Mouse (Mus musculus) embryonic facial prominence, embryonic 13.5 days (tissue): ENCODE measurements at regions not wholly inside any gene's neighbourhood (a gene's known extent, or its start where the extent isn't known, plus 50 kb on each side); places are given as distances from the start of the nearest gene placed in this dataset.

Experiments
- ATAC-seq: fragments of 200-750 bp; cut with Nextera tagmentation; 2 replicates; pipeline ENCODE4 v1.8.0; 2017; ENCODE audit warnings: low read depth; ENCODE audit not compliant: insufficient number of reproducible peaks, insufficient read depth, low FRiP score, low TSS enrichment
- H3K27ac ChIP-seq: fragments of 300-500 bp; sonication (generic); 2 replicates; pipeline ENCODE4 v1.5.1; 2015; ENCODE audit warnings: moderate library complexity, mild to moderate bottlenecking, inconsistent platforms
- H3K27me3 ChIP-seq: fragments of 300-500 bp; sonication (generic); 2 replicates; pipeline ENCODE4 v1.6.1; 2015; ENCODE audit warnings: mild to moderate bottlenecking, inconsistent platforms
- H3K36me3 ChIP-seq: fragments of 300-500 bp; sonication (generic); 2 replicates; pipeline ENCODE4 v1.6.1; 2015; ENCODE audit warnings: mild to moderate bottlenecking, inconsistent platforms
- H3K4me1 ChIP-seq: fragments of 300-500 bp; sonication (generic); 2 replicates; pipeline ENCODE4 v1.6.1; 2015; ENCODE audit warnings: inconsistent platforms
- H3K4me2 ChIP-seq: fragments of 300-500 bp; sonication (generic); 2 replicates; pipeline ENCODE4 v1.6.1; 2015; ENCODE audit warnings: moderate library complexity, mild to moderate bottlenecking, inconsistent platforms
- H3K4me3 ChIP-seq: fragments of 300-500 bp; sonication (generic); 2 replicates; pipeline ENCODE4 v1.5.1; 2015; ENCODE audit warnings: mild to moderate bottlenecking, inconsistent platforms
- H3K9ac ChIP-seq: fragments of 300-500 bp; sonication (generic); 2 replicates; pipeline ENCODE4 v1.6.1; 2015; ENCODE audit warnings: mild to moderate bottlenecking, inconsistent platforms
- H3K9me3 ChIP-seq: fragments of 300-500 bp; sonication (generic); 2 replicates; pipeline ENCODE4 v1.6.1; 2016; ENCODE audit warnings: inconsistent platforms
- whole genome bisulfite sequencing: fragments of 180-500 bp; shearing (Covaris S2); methylation state at CpG from one replicate; pipeline ENCODE4 v1.1.7; 2015; ENCODE audit warnings: mixed read lengths; 5-methylcytosine and 5-hydroxymethylcytosine counted together

DNA sequence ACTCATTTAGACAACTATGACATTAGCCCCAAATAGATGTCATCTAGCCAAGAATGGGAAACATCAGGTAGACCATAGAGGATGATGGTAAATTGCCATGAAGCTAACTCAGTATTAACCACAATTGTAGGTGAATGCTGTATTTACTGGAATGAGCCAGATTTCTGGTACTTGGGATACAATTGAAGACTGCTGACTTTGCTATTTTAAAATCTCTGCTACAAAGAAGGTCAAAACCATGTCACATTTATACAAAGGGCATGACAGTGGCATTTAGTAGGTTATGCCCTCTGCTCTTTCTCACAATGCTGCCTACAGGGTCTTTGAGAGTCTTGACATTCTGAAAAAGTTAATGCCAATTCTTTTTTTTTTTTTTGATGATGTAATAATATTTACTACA is 178.8 kb upstream of the 4930583I09Rik start:
- no peak overlapping the region for H3K9ac ChIP-seq
- no peak for ATAC-seq
- H3K4me3 ChIP-seq, result no peak overlapping the region
- H3K4me2 ChIP-seq, result no peak overlapping the region
- H3K9me3 ChIP-seq, result no peaks in the 10 kb centered on the region
- no peaks in the 10 kb centered on the region for H3K36me3 ChIP-seq
- no peak overlapping the region for H3K27ac ChIP-seq
- H3K4me1 ChIP-seq, result no peaks in the 10 kb centered on the region
- H3K27me3 ChIP-seq, result no peaks in the 10 kb centered on the region

DNA sequence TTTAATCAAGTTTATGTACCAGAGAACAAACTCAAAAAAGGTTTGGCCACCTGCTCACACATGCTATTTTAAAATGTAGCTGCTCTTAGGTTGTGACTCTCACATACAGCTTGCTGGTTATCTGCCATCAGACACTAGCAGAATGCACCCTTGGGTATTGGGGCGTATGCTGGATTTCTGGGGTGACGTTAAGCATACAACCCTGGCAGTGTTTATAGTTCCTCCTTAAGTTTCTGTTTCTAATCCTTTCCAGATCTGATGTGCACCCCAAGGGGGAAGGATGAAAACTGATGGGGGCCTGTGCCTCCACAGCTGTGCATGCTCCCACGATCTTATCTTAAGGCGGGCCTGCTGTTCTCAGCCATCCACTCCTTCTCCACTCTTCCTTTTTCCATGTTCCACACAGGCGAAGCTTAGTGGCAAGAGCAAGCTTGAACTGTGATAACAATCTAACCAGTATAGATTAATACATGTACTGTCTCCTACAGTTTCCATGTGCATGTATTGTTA is 164.8 kb upstream of the 4930583I09Rik start:
- WGBS, result 44% methylated on average over 5 of the region's 5 CpGs
- Histone ChIP-seq H3K4me3 (no peak overlapping the region), H3K4me2 (no peak overlapping the region), H3K27me3 (no peaks in the 10 kb centered on the region), H3K9me3 (no peaks in the 10 kb centered on the region), H3K4me1 (0 out of 2 replicates have a peak, but pooled peaks cover 4% of the 10 kb centered on the region), H3K36me3 (no peaks in the 10 kb centered on the region), H3K9ac (no peak overlapping the region), H3K27ac (no peak overlapping the region)
- ATAC-seq, result no peak

DNA sequence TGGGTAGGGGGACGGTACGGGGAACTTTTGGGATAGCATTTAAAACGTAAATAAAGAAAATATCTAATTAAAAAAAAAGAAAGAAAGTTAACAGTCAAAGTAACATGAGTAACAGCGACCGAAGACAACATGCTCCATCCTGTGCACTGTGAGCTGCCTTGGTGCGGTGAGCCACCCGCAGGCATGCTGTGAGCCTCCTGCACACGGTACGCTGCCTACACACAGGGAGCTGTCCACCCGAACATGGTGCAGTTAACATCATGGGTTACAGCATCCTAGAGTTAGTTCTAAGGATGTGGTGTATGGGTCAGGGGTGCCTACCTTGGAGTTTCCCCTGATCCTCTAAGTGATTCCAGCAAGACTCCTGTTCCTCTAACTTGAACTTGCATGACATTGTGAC is 158.6 kb upstream of the 4930583I09Rik start:
- ATAC-seq, result no peak
- no peaks in the 10 kb centered on the region for H3K36me3 ChIP-seq
- 82% methylated on average over 10 of the region's 10 CpGs for whole genome bisulfite sequencing
- H3K4me1 ChIP-seq, result no peaks in the 10 kb centered on the region
- H3K27ac ChIP-seq, result no peak overlapping the region
- H3K4me3 ChIP-seq, result no peak overlapping the region
- H3K9me3 ChIP-seq, result no peaks in the 10 kb centered on the region
- H3K27me3 ChIP-seq, result no peaks in the 10 kb centered on the region
- H3K9ac ChIP-seq, result no peak overlapping the region
- H3K4me2 ChIP-seq, result no peak overlapping the region

- Histone ChIP-seq H3K4me3 (no peak overlapping the region), H3K9ac (no peak overlapping the region), H3K27ac (no peak overlapping the region), H3K4me2 (no peak overlapping the region), H3K36me3 (no peaks in the 10 kb centered on the region), H3K27me3 (no peaks in the 10 kb centered on the region), H3K4me1 (no peaks in the 10 kb centered on the region), H3K9me3 (no peaks in the 10 kb centered on the region)
- ATAC-seq, result no peak
- WGBS, result 84% methylated on average over 3 of the region's 3 CpGs
These were observed 155.4 kb upstream of the 4930583I09Rik start for GRCm38 (mm10) chr17:64991262-64991661.

DNA sequence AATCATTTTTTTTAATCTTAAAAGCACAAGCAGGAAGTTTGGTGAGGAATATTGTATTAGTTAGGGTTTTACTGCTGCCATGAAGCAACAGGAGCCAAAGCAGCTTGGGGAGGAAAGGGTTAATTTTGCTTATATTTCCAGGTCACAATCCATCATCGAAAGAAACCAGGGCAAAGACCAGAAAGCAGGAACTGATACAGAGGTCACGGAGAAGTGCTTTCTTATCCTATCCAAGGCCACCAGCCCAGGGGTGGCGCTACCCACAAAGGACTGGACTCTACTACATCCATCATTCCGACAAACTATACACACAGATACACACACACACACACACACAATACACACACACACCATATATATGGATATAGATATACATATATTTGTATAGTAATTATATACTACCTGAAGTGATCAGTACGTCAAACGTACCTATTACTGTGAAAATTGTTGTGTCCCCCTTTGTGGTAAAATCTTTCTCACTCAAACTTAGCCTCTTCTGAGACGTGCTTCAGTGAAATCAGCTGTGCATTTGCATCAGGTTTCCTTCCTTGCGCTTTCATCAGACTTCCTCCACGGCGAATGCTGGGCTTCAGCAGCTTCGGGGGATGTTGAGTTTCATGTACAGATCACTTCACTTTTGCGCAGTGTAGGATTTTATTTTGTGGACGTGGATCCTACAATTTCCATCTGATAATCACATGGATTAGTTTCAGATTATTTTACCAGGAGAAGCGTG is 148.6 kb upstream of the 4930583I09Rik start:
- Histone ChIP-seq H3K9me3 (no peaks in the 10 kb centered on the region), H3K4me1 (no peaks in the 10 kb centered on the region), H3K4me2 (no peak overlapping the region), H3K27me3 (no peaks in the 10 kb centered on the region), H3K27ac (no peak overlapping the region), H3K9ac (no peak overlapping the region), H3K36me3 (no peaks in the 10 kb centered on the region), H3K4me3 (no peak overlapping the region)
- WGBS, result 52% methylated on average over 14 of the region's 14 CpGs
- ATAC-seq, result no peak

GRCm38 (mm10) chr17:64983480-64983879 is 147.6 kb upstream of the 4930583I09Rik start:
- H3K27ac ChIP-seq, result no peak overlapping the region
- no peaks in the 10 kb centered on the region for H3K27me3 ChIP-seq
- ATAC-seq, result no peak
- 49% methylated on average over 2 of the region's 2 CpGs for WGBS
- no peak overlapping the region for H3K4me2 ChIP-seq
- no peaks in the 10 kb centered on the region for H3K4me1 ChIP-seq
- no peaks in the 10 kb centered on the region for H3K9me3 ChIP-seq
- H3K9ac ChIP-seq, result no peak overlapping the region
- H3K4me3 ChIP-seq, result no peak overlapping the region
- H3K36me3 ChIP-seq, result no peaks in the 10 kb centered on the region

DNA sequence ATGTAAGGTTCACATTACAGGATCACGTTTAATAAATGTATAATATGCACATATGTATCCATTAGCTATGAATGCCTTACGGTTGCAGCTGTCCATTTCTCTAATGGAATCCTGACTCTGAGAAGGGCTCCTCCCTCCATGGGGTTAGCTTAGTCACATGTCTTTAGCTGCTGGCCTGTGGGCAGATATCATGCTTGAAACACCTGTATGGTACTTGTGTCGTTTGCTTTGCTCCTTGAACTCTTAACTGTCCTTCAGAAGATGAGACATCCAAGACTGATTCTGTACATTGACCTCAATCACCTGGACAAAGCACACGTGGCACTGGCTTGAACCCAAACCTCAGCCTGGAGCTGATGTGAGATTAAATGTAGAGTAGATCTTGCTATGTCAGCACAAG is 128.3 kb upstream of the 4930583I09Rik start:
- 67% methylated on average over 4 of the region's 4 CpGs for WGBS
- Histone ChIP-seq H3K4me1 (no peaks in the 10 kb centered on the region), H3K9ac (no peak overlapping the region), H3K36me3 (no peaks in the 10 kb centered on the region), H3K4me3 (no peak overlapping the region), H3K4me2 (no peak overlapping the region), H3K9me3 (no peaks in the 10 kb centered on the region), H3K27me3 (no peaks in the 10 kb centered on the region), H3K27ac (no peak overlapping the region)
- no peak for ATAC-seq

DNA sequence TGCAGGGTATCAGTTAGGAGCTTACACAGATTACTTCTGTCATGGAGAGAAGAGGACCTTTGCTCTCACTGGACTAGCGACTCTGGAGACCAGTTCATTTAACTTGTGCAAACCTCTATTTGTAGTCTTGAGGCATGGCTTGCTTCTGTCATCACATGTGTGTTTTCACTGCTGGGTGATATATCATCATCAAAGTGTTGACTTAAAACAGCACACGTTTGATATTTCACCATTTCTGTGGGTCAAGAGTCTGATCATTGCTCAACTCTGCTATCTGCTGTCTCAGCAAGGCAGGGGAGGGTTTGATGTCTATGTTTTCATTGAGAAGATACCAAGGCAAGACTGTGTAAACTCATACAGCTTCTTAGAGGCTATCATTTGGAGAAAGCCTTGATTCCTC is 126.0 kb upstream of the 4930583I09Rik start:
- Histone ChIP-seq H3K4me1 (no peaks in the 10 kb centered on the region), H3K27me3 (no peaks in the 10 kb centered on the region), H3K4me2 (no peak overlapping the region), H3K9me3 (no peaks in the 10 kb centered on the region), H3K27ac (no peak overlapping the region), H3K4me3 (no peak overlapping the region), H3K36me3 (no peaks in the 10 kb centered on the region), H3K9ac (no peak overlapping the region)
- 83% methylated on average over 2 of the region's 2 CpGs for WGBS
- no peak for ATAC-seq

GRCm38 (mm10) chr17:64957495-64957894 is 121.6 kb upstream of the 4930583I09Rik start:
- Histone ChIP-seq H3K4me1 (no peaks in the 10 kb centered on the region), H3K9me3 (no peaks in the 10 kb centered on the region), H3K27ac (no peak overlapping the region), H3K27me3 (no peaks in the 10 kb centered on the region), H3K36me3 (no peaks in the 10 kb centered on the region), H3K4me2 (no peak overlapping the region), H3K9ac (no peak overlapping the region), H3K4me3 (no peak overlapping the region)
- 59% methylated on average over 9 of the region's 9 CpGs for WGBS
- no peak for ATAC-seq

GRCm38 (mm10) chr17:64956506-64956905 is 120.6 kb upstream of the 4930583I09Rik start:
- Histone ChIP-seq H3K4me1 (no peaks in the 10 kb centered on the region), H3K36me3 (no peaks in the 10 kb centered on the region), H3K27me3 (no peaks in the 10 kb centered on the region), H3K4me3 (no peak overlapping the region), H3K4me2 (no peak overlapping the region), H3K9me3 (no peaks in the 10 kb centered on the region), H3K9ac (no peak overlapping the region), H3K27ac (no peak overlapping the region)
- 75% methylated on average over 7 of the region's 7 CpGs for WGBS
- no peak for ATAC-seq

DNA sequence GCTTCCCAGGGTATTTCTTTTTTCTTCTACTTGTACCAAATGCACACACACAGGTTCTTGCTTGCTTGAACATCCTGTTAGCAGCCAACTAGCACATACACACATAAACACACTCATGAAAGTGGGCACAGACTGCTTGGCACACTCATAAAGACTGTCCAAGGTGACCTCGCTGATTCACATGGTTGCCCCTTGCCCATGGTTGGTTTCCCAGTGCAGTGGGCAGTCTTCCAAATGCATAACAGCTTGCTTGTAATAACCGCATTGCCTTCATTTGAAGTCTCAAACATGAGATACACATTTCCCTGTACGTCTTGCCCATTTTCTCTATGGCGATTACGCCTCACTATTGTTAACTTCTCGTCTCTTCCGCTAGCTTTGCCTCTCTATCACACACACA is 117.4 kb upstream of the 4930583I09Rik start:
- no peak overlapping the region for H3K27ac ChIP-seq
- WGBS, result 95% methylated on average over 7 of the region's 7 CpGs

DNA sequence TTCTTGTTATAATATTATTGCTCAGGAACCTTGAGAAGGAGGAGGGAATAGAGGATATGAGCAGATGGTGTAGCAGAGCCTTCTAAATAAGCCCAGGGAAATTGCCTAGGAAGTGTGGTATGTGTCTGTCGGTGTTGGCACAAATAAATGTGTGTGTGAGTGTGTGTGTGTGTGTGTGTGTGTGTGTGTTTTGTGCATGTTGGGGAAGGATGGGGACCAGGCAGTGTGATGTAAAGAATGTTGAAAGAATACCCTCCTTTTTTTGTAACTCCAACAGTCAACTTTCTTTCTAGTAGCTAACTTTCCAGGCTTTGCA is 115.7 kb upstream of the 4930583I09Rik start:
- Histone ChIP-seq H3K27me3 (no peaks in the 10 kb centered on the region), H3K9me3 (no peaks in the 10 kb centered on the region), H3K4me1 (no peaks in the 10 kb centered on the region), H3K36me3 (no peaks in the 10 kb centered on the region), H3K4me2 (no peak overlapping the region), H3K4me3 (no peak overlapping the region), H3K9ac (no peak overlapping the region), H3K27ac (no peak overlapping the region)
- WGBS, result 71% methylated on average over 1 of the region's 1 CpGs
- no peak for ATAC-seq

More for the DNA sequence above, 117.4 kb upstream of the 4930583I09Rik start:
- Histone ChIP-seq H3K4me3 (no peak overlapping the region), H3K36me3 (no peaks in the 10 kb centered on the region), H3K9me3 (no peaks in the 10 kb centered on the region), H3K27me3 (no peaks in the 10 kb centered on the region), H3K4me2 (no peak overlapping the region), H3K9ac (no peak overlapping the region), H3K4me1 (no peaks in the 10 kb centered on the region)
- no peak for ATAC-seq
